Mouse (Mus musculus) cerebellum, adult 9-11 months (tissue): ENCODE data around the gene Olfr1270.
"Not testable (repeated sequence)": the region's sequence is repeated elsewhere in the genome, so short reads cannot be mapped to it uniquely, and the experiment has no call there.

ENCODE experiments used
- DNase-seq: peaks from one replicate; pipeline ENCODE4 v3.0.0; 2022

The Olfr1270 gene

DNA sequence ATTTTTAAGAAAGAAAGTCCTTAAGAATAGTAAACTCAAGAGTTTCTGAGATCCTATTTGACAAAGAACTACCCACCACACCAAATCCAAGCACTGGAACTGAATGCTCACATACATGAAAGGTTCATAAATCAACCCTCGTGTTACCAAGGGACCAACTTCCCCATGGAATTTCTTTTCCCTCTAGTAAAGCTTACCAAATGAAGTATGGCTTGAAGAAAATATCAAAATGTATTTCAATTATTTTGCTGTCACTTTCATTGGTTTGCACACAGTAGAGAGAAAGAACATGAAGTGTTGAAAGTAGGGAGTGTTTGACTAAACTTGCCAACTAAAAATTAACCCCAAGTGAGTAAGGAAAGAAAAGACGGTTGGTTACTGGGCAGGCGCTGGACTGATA is at the start of gene Olfr1270:
TSS of gene Olfr1270 (minus strand) at position 101 of the 400 bp plus-strand sequence.
- no peak for DNase-seq

DNA sequence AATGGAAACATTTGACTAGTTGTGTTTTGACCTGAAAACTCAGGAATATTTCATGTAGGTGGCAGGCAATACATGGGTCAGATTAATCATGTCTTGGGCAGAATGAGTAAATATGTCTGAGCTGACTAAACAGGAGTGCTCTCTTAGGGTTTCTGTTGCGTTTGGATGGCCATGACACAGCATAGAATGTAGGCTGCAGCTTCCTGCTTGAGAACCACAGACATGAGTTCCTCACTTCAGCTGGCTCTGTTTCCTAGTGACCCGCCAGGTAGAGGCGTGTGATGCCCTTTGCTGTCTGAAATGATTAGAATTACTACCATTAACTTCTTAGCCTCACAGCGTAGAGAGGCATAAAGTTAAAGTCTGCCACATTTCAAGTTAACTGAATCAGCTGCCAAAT is 46.7 kb upstream of the Olfr1270 start:
- DNase-seq = not testable (repeated sequence)

- DNase-seq = not testable (repeated sequence)
Observed at GRCm38 (mm10) chr2:90195285-90195684, 42.4 kb upstream of the Olfr1270 start.

GRCm38 (mm10) chr2:90194750-90195149 is 41.9 kb upstream of the Olfr1270 start:
- not testable (repeated sequence) for DNase-seq

DNA sequence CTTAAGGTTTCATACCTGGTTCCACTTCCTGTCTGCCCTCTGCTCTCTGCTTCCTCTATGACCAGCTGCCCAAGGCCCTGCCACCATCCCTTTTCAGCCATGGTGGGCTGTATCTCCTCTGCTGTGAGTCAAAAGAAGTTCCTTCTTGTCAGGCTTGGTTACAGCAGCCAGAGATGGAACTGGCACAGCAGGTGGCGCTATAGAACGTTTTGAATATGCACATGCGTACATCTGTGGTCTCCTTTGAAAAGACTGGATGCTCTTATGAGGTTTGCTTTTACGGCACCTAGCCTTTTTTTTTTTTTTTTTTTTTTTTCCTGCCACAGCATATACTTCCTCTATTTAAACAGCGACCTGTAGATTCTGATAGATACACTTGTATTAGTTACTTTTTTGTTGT is 34.2 kb upstream of the Olfr1270 start:
- DNase-seq = not testable (repeated sequence)

- not testable (repeated sequence) for DNase-seq
Observed at GRCm38 (mm10) chr2:90186082-90186481, 33.2 kb upstream of the Olfr1270 start.

DNA sequence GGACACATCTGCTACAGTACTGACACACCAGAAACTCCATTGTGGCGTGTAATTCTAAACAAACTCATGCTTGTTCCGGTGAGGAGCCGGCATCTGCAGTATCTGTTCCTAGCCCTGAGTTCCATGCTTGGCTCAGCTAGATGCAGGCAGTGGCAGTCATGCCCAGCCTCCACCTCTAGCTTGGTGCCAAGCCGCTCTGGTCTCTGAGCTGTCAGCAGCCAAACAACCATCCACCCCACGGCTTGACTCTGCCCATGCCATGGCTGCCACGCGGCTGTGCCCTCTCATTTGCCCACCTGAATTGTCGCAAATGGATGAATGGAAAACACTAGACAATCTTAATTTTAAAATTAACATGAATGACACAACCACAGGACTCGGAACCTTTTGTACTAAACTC is 1.0 kb upstream of the Olfr1270 start:
- DNase-seq = no peak

DNA sequence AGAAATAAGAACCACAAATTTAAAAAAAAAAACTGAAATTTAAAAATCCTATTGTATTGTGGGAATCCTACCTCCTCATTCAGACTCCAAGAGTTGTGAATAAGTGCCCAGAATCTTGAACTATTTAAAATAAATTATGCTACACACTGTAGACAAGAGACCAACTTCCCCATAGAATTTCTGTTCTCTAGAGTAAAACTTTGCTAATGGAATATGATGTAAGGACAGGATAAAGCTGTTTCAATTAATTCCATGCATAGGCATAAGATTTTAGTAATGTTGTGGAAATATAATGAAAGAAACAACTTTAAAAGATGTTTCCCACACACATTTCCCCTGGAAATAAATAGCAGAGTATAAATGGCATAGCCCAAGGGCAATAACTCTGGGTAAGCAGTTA is 10.7 kb downstream of the Olfr1270 start, which contains the start of gene Olfr32:
TSS of gene Olfr32 (minus strand) at position 101 of the 400 bp plus-strand sequence.
- DNase-seq = no peak

- DNase-seq = no peak
Observed at GRCm38 (mm10) chr2:90121312-90121711, 31.6 kb downstream of the Olfr1270 start, which contains the start of gene Olfr1269. Gene Olfr1269, minus strand, starts transcription at chr2:90121412.
